Mouse (Mus musculus): Measurements from ENCODE around the gene Zfp598. TPM values are rescaled to one million over a fixed set of nuclear protein-coding genes. Genes with fewer than 3 reads are reported as not detected.

Gene Zfp598
- polyA plus RNA-seq, 1 experiment from 2014 or later = 22.1 TPM

GRCm38 (mm10) chr17:24725637-24726390 is 56.3 kb downstream of the Zfp598 start:
- 70% methylated on average over 3 of the region's 3 CpGs for WGBS
- no peak for ATAC-seq (ENCODE audit: insufficient number of reproducible peaks, low FRiP score, low TSS enrichment, low read depth)
- peaks cover 29% of the 10 kb centered on the region for H3K4me1 ChIP-seq
- H3K9ac ChIP-seq = no peak overlapping the region
- no peaks in the 10 kb centered on the region for H3K27me3 ChIP-seq
- no peak overlapping the region for H3K4me3 ChIP-seq
- H3K9me3 ChIP-seq = no peaks in the 10 kb centered on the region
- no peak overlapping the region for H3K4me2 ChIP-seq
- H3K36me3 ChIP-seq = peaks cover 16% of the 10 kb centered on the region
- H3K27ac ChIP-seq = no peak overlapping the region

- Histone ChIP-seq H3K9me3 (no peaks in the 10 kb centered on the region), H3K9ac (no peak within 1 kb of the TSS), H3K4me3 (no peak within 1 kb of the TSS), H3K27me3 (no peaks in the 10 kb centered on the region), H3K36me3 (peaks cover under 1% of the 10 kb centered on the region; the same call in 1 of the 2 replicates), H3K4me1 (peaks cover 14% of the 10 kb centered on the region), H3K4me2 (no peak within 1 kb of the TSS), H3K27ac (no peak within 1 kb of the TSS)
- no peak for ATAC-seq (ENCODE audit: insufficient number of reproducible peaks, low FRiP score, low TSS enrichment, low read depth)
- WGBS = 65% methylated on average over 2 of the region's 2 CpGs
These were observed 58.1 kb downstream of the Zfp598 start, which contains the start of gene Rpl3l for GRCm38 (mm10) chr17:24727618-24728017. TSS of gene Rpl3l (plus strand) at chr17:24727820.

- no peak overlapping the region for H3K9ac ChIP-seq
- peaks cover 9% of the 10 kb centered on the region for H3K4me1 ChIP-seq
- no peak overlapping the region for H3K4me2 ChIP-seq
- no peak overlapping the region for H3K4me3 ChIP-seq
- H3K27ac ChIP-seq = no peak overlapping the region
- no peaks in the 10 kb centered on the region for H3K36me3 ChIP-seq
- no peaks in the 10 kb centered on the region for H3K27me3 ChIP-seq
- 70% methylated on average over 17 of the region's 17 CpGs for WGBS
- ATAC-seq (ENCODE audit: insufficient number of reproducible peaks, low FRiP score, low TSS enrichment, low read depth) = no peak
- no peaks in the 10 kb centered on the region for H3K9me3 ChIP-seq
These were observed 58.7 kb downstream of the Zfp598 start for GRCm38 (mm10) chr17:24728184-24728583.

DNA sequence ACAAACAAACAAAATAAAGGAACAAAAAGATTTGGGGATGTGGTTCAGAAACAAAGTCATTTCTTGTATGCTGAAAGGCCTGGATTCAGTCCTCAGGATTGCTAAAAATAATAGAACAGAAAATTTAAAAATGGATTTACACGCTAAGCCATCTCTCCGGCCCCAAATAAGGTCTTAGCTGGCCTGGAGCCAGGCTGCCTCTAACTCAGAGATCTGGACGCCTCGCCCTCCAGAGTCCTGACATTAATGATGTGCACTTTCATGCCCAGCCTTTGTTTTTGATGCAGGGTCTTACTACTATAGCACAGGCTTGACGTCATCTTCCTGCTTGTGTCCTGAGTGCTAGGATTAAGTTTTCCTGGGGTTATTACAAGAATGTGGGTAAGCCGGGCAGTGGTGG is 59.6 kb downstream of the Zfp598 start:
- Histone ChIP-seq H3K9ac (no peak overlapping the region), H3K4me2 (no peak overlapping the region), H3K36me3 (no peaks in the 10 kb centered on the region), H3K27ac (no peak overlapping the region), H3K9me3 (no peaks in the 10 kb centered on the region), H3K27me3 (no peaks in the 10 kb centered on the region), H3K4me1 (0 out of 2 replicates have a peak, but pooled peaks cover 3% of the 10 kb centered on the region), H3K4me3 (no peak overlapping the region)
- 75% methylated on average over 6 of the region's 6 CpGs for WGBS
- no peak for ATAC-seq (ENCODE audit: insufficient number of reproducible peaks, low FRiP score, low TSS enrichment, low read depth)

DNA sequence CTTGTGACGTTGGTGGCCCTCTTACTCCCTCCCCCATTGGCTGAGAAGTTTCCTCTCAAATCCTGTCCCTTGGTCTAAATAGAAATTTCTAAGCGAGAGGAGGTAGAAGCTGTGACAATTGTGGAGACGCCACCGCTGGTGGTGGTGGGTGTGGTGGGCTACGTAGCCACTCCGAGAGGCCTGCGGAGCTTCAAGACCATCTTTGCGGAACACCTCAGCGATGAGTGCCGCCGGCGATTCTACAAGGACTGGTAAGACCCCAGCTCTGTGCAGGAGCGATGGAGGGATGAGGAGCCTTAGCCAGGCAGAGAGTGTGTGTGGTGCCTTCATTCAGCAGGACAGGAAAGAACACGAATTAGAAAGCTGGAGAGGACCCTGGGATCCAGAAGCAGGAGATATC is 61.3 kb downstream of the Zfp598 start:
- H3K27me3 ChIP-seq = no peaks in the 10 kb centered on the region
- no peak overlapping the region for H3K4me3 ChIP-seq
- H3K4me2 ChIP-seq = no peak overlapping the region
- no peak for ATAC-seq (ENCODE audit: insufficient number of reproducible peaks, low FRiP score, low TSS enrichment, low read depth)
- H3K9ac ChIP-seq = no peak overlapping the region
- 81% methylated on average over 14 of the region's 14 CpGs for WGBS
- no peaks in the 10 kb centered on the region for H3K36me3 ChIP-seq
- H3K9me3 ChIP-seq = no peaks in the 10 kb centered on the region
- H3K4me1 ChIP-seq = peaks cover under 1% of the 10 kb centered on the region; the same call in 1 of the 2 replicates
- H3K27ac ChIP-seq = no peak overlapping the region

Other genes with a start within 250 kb of the Zfp598 start
- gene Eci1, start 243.0 kb upstream of the Zfp598 start, polyA plus RNA-seq (2015; fragmentation: Nextera tagmentation; extraction: Ambion mirVana) = 68.2 and 69.0 TPM in 2 replicates
- 13.3 and 16.6 TPM in 2 replicates for gene Dnase1l2, start 226.6 kb upstream of the Zfp598 start, polyA plus RNA-seq (2015; fragmentation: Nextera tagmentation; extraction: Ambion mirVana)
- 36.3 and 37.5 TPM in 2 replicates for gene E4f1, start 199.4 kb upstream of the Zfp598 start, polyA plus RNA-seq (2015; fragmentation: Nextera tagmentation; extraction: Ambion mirVana)
- 47.9 and 51.1 TPM in 2 replicates for gene Pgp, start 199.3 kb upstream of the Zfp598 start, polyA plus RNA-seq (2015; fragmentation: Nextera tagmentation; extraction: Ambion mirVana)
- gene Bricd5, start 195.8 kb upstream of the Zfp598 start, polyA plus RNA-seq (2015; fragmentation: Nextera tagmentation; extraction: Ambion mirVana) = not detected in 2 replicates
- gene Mlst8, start 190.6 kb upstream of the Zfp598 start, polyA plus RNA-seq (2015; fragmentation: Nextera tagmentation; extraction: Ambion mirVana) = 26.2 and 30.5 TPM in 2 replicates
- gene Caskin1, start 181.1 kb upstream of the Zfp598 start, polyA plus RNA-seq (2015; fragmentation: Nextera tagmentation; extraction: Ambion mirVana) = 2.8 and 3.0 TPM in 2 replicates
- 89.8 and 104 TPM in 2 replicates for gene Traf7, start 141.7 kb upstream of the Zfp598 start, polyA plus RNA-seq (2015; fragmentation: Nextera tagmentation; extraction: Ambion mirVana)
- 3.0 and 3.8 TPM in 2 replicates for gene Rab26, start 135.5 kb upstream of the Zfp598 start, polyA plus RNA-seq (2015; fragmentation: Nextera tagmentation; extraction: Ambion mirVana)
- gene Pkd1, start 119.9 kb upstream of the Zfp598 start, polyA plus RNA-seq (2015; fragmentation: Nextera tagmentation; extraction: Ambion mirVana) = 32.1 and 37.9 TPM in 2 replicates
- 49.9 and 54.0 TPM in 2 replicates for gene Tsc2, start 37.1 kb upstream of the Zfp598 start, polyA plus RNA-seq (2015; fragmentation: Nextera tagmentation; extraction: Ambion mirVana)
- gene Nthl1, start 37.0 kb upstream of the Zfp598 start, polyA plus RNA-seq (2015; fragmentation: Nextera tagmentation; extraction: Ambion mirVana) = 20.9 and 21.3 TPM in 2 replicates
- gene Slc9a3r2, start 19.4 kb upstream of the Zfp598 start, polyA plus RNA-seq (2015; fragmentation: Nextera tagmentation; extraction: Ambion mirVana) = 56.5 and 57.7 TPM in 2 replicates
- gene Npw, start 11.2 kb upstream of the Zfp598 start, polyA plus RNA-seq (2015; fragmentation: Nextera tagmentation; extraction: Ambion mirVana) = not detected in 2 replicates
- 3.0 and 3.2 TPM in 2 replicates for gene Syngr3, start 20.3 kb downstream of the Zfp598 start, polyA plus RNA-seq (2015; fragmentation: Nextera tagmentation; extraction: Ambion mirVana)
- 32.8 and 33.8 TPM in 2 replicates for gene Gfer, start 26.5 kb downstream of the Zfp598 start, polyA plus RNA-seq (2015; fragmentation: Nextera tagmentation; extraction: Ambion mirVana)
- gene Noxo1, start 26.5 kb downstream of the Zfp598 start, polyA plus RNA-seq (2015; fragmentation: Nextera tagmentation; extraction: Ambion mirVana) = 1.8 and 2.9 TPM in 2 replicates
- gene Tbl3, start 38.0 kb downstream of the Zfp598 start, polyA plus RNA-seq (2015; fragmentation: Nextera tagmentation; extraction: Ambion mirVana) = 57.3 and 59.0 TPM in 2 replicates
- gene Rnf151, start 48.4 kb downstream of the Zfp598 start, polyA plus RNA-seq (2015; fragmentation: Nextera tagmentation; extraction: Ambion mirVana) = 0.29 TPM in 1 of 2 replicates, not detected in the other
- 1,428 and 1,497 TPM in 2 replicates for gene Rps2, start 48.4 kb downstream of the Zfp598 start, polyA plus RNA-seq (2015; fragmentation: Nextera tagmentation; extraction: Ambion mirVana)
- 208 and 226 TPM in 2 replicates for gene Ndufb10, start 54.8 kb downstream of the Zfp598 start, polyA plus RNA-seq (2015; fragmentation: Nextera tagmentation; extraction: Ambion mirVana)
- 0.30 TPM in 1 of 2 replicates, not detected in the other for gene Rpl3l, start 58.1 kb downstream of the Zfp598 start, polyA plus RNA-seq (2015; fragmentation: Nextera tagmentation; extraction: Ambion mirVana)
- gene Msrb1, start 67.0 kb downstream of the Zfp598 start, polyA plus RNA-seq (2015; fragmentation: Nextera tagmentation; extraction: Ambion mirVana) = 25.9 and 26.8 TPM in 2 replicates
- 5.2 and 5.7 TPM in 2 replicates for gene Hs3st6, start 83.3 kb downstream of the Zfp598 start, polyA plus RNA-seq (2015; fragmentation: Nextera tagmentation; extraction: Ambion mirVana)
- gene Meiob, start 134.6 kb downstream of the Zfp598 start, polyA plus RNA-seq (2015; fragmentation: Nextera tagmentation; extraction: Ambion mirVana) = not detected in 2 replicates
- 37.7 and 43.3 TPM in 2 replicates for gene Hagh, start 170.5 kb downstream of the Zfp598 start, polyA plus RNA-seq (2015; fragmentation: Nextera tagmentation; extraction: Ambion mirVana)
- 19.0 and 19.6 TPM in 2 replicates for gene Fahd1, start 180.7 kb downstream of the Zfp598 start, polyA plus RNA-seq (2015; fragmentation: Nextera tagmentation; extraction: Ambion mirVana)
- gene Igfals, start 196.3 kb downstream of the Zfp598 start, polyA plus RNA-seq (2015; fragmentation: Nextera tagmentation; extraction: Ambion mirVana) = 0.29 and 0.58 TPM in 2 replicates
- 47.7 and 49.6 TPM in 2 replicates for gene Nubp2, start 216.7 kb downstream of the Zfp598 start, polyA plus RNA-seq (2015; fragmentation: Nextera tagmentation; extraction: Ambion mirVana)
- gene Spsb3, start 217.0 kb downstream of the Zfp598 start, polyA plus RNA-seq (2015; fragmentation: Nextera tagmentation; extraction: Ambion mirVana) = 41.7 and 43.7 TPM in 2 replicates
- 27.4 and 29.9 TPM in 2 replicates for gene Eme2, start 225.4 kb downstream of the Zfp598 start, polyA plus RNA-seq (2015; fragmentation: Nextera tagmentation; extraction: Ambion mirVana)
- 81.9 and 86.9 TPM in 2 replicates for gene Mrps34, start 225.4 kb downstream of the Zfp598 start, polyA plus RNA-seq (2015; fragmentation: Nextera tagmentation; extraction: Ambion mirVana)
- 31.9 and 36.0 TPM in 2 replicates for gene Nme3, start 226.8 kb downstream of the Zfp598 start, polyA plus RNA-seq (2015; fragmentation: Nextera tagmentation; extraction: Ambion mirVana)

Measured in limb, embryonic 15.5 days (tissue).